Mouse (Mus musculus): ENCODE data around the gene Grk6.

Gene Grk6

DNA sequence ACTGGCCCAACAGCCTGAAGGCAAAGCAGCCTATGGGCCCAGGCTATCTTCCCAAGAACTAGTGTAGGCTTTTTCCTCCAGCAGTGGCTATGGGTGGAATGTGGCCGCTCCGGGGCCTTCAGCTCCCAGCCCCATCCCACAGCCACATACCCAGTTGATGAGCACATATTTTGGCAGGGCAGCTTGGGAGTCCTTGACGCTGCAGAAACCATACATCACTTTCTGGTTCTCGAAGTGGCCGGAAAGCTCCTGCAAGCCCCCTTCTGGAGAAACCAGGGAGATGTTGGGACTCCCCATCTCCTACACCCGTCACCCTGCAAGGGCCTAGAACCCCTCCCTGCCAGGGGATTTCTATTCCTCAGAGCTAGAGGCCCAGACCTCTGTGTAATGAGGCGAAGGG, 37.7 kb downstream of the Grk6 start:
- in situ Hi-C loops (cut with MboI; ENCODE audit: low sequenced_read_pairs): no loop called here

DNA sequence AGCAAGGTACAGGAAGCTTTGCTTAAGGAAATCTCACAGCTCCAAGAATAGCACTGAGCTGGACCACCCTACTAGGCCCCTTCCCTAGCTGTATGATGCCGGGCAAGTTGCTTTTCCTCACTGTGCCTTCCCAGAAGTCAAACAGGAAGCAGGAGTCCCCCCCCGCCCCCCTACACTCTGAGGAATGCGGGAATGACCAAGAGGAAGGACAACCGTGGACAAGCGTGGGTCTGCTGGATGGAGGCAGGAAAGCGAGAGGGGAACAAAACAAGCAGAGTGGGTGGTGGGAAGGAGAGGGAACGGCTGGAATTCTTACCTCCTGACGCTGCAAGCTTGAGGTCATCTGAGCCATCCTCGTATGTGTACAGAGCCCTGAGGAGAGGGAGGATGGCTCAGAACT, 38.2 kb downstream of the Grk6 start:
- in situ Hi-C loops (cut with MboI; ENCODE audit: low sequenced_read_pairs): no loop called here

DNA sequence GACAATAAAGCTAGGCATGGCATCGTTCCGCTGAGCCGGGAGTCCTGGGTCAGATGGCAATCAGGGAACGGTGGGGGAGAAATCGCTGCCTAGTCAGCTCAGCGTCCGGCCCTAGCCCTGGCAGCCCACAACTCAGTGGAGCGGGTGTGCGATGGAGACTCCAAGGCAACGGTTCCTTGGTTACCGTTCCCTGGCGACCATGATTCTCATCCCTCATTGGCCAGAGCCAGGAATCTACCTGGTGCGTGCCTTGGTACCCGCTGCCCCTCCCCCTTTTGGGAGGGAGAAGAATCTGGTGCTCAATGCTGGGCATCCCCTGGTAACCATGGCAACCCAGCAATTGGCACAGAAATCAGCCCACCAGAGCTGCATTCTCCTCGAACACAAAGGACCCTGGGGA, 38.7 kb downstream of the Grk6 start:
- in situ Hi-C loops (cut with MboI; ENCODE audit: low sequenced_read_pairs): no loop called here

GRCm38 (mm10) chr13:55484520-55485088, 39.7 kb downstream of the Grk6 start:
- in situ Hi-C loops (cut with MboI; ENCODE audit: low sequenced_read_pairs): no loop called here

DNA sequence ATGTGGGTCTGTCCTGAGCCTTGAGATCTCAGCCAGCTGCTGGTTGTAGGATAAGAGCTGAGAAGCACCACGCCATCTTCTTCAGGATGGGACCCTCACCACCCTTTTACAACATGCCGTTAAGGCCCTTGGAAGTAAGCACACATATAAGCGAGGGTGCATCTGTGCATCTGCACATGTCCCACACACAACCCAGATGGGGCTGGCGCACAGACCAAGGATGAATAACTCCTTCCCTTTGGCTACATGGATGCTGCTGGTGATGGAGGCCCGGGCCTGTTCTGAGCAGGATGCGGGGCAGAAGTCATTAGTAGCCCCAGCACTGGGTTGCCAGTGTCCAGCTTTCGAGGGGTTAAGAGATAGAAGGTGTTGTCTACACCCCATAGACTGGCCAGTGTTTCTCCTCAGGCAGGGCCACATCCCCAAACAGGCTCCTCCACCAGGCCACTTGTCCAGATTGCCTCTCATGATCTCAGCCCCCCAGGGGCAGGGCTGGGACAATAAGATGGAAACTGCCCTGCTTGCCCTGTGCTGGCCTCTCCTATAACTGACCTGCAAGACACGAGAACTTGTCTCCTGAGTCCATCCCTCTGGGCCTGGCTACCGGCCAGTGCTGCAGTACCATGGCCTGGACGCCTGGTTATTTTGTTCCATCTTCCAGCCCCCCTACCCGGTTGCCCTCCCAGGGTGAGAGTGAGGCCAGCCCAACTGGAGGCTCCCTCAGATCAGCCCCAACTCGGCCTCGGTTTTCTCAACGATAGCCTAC, 41.3 kb downstream of the Grk6 start:
- in situ Hi-C loops (cut with MboI; ENCODE audit: low sequenced_read_pairs): no loop called here

DNA sequence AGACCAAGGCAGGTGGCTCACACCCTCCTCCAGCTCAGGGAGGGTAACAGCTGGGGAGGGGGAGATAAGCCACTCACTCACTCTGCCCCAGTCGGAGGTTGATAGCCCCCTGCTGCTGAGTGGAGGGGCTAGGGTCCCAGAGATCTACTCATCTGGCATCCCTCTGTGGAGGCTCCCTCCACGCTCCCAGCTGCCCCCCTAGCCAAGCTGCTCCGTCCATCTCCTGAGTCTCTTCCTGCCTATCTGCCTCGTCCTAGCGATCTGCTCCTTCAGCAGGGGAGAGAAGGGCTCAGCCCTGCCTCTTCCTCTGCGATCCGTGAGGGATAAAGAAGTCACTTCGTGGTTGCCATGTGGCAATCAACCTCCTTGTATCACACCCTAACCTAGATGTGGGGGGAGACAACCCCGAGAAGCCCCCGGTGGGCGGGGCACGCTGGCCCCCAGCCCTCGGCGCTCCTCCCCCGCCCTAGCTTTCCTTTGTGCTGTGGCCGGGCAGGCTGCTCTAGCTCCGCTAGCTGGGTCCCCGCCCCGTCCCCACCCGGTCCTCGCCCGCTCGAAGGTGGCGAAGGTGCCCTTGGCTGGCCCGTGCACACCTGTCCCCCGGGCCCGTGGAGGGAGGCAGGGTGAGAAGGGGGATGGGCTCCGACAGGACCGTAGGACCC, 42.2 kb downstream of the Grk6 start:
- in situ Hi-C loops (cut with MboI; ENCODE audit: low sequenced_read_pairs): no loop called here

GRCm38 (mm10) chr13:55487578-55488498, 43.0 kb downstream of the Grk6 start, which contains the start of gene Dbn1:
Dbn1 (minus strand) TSS chr13:55488111.
- in situ Hi-C loops (cut with MboI; ENCODE audit: low sequenced_read_pairs): no loop called here

DNA sequence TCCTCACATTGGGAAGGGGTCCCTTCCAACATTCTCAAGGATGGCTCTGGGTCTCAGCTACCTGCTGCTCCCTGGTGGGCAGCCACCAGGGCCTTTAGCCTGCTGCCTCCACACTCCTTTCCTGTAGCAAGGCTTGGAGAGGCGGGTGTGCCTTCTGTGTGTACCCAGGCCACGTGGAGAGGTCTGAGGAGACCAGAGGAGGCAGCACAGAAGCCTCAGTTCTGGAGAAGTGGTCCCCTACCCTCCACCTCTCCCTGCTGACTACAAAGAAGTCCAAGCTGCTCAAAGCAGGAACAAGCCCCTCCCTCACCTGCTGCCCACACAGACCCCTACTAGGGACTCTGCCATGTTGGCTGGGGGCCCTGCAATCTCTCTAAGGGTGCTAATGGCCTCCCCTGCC, 49.4 kb downstream of the Grk6 start:
- in situ Hi-C loops (cut with MboI; ENCODE audit: low sequenced_read_pairs): no loop called here

GRCm38 (mm10) chr13:55494883-55495621, 50.2 kb downstream of the Grk6 start:
- in situ Hi-C loops (cut with MboI; ENCODE audit: low sequenced_read_pairs): no loop called here

DNA sequence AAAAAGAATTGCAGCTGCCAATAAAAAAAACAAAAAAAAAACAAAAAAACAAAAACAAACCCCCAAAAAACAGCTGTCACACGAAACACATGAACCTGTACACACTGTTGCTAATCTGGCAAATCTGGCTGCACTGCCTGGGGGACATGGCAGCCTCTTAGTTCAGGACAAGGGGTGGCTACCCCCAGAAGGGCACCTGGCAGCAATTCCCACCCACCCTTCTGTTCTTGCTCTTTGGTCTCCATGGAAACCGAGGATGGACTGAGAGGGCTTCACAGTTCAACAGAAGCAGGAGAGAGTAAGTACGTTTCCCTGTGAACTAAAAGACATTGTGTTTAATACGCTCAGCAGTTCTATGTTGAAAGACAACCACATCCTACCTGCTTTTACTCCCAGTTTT, 50.8 kb downstream of the Grk6 start:
- in situ Hi-C loops (cut with MboI; ENCODE audit: low sequenced_read_pairs): no loop called here

DNA sequence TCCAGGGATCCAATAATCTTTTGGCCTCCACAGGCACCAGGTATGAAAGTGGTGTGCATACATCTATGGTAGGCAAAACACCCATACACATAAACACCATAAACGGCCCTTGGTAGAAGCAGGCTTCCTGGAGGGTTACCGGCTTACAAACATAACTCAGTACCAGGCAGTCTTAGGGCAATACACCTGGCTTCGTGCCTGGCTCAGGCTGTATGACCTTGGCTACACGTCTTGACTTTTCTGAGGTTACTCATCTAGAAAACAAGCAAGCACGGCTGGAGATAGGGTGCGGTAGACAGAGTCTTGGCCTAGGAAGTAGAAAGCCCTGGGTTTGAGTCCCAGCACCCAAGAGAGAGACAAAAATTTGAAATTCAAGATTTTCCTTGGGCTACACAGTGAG, 51.8 kb downstream of the Grk6 start:
- in situ Hi-C loops (cut with MboI; ENCODE audit: low sequenced_read_pairs): no loop called here

DNA sequence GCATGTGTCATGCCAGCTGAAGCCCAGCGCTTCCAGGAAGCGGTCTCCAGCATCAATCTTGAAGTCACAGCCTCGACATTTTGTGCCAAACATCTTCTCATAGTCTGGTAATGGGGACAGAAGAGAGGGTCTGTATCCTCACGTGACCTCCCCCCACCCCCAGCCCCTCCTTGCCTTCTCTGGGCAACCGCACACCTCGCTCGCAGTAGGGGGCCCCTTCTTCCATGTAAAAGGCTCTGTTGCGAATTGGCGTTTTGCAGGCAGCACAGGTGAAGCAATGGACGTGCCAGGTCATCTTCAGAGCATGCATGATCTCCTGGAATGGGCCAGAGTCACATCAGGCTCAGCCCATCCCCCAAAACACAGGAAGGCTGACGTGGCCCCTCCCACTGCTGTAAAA, 54.0 kb downstream of the Grk6 start:
- in situ Hi-C loops (cut with MboI; ENCODE audit: low sequenced_read_pairs): no loop called here

DNA sequence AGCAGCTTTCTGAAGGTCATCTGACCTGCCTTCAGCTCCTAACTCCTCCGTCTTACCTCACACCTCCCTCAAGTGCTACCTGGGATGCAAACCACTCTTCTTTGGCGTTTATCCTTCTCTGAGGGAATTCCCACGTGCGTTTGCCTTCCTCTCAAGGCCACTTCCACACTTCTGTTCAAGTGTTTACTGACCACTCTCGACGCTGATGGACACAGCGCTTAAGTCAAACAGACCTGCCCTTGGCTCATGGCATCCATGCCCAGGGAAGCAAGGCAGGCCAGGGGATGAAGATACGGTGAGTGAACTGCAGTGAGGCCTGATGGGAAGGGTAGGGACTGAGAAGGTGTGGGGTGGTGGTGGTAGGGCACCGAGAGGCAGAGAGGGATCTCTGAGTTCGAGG, 55.7 kb downstream of the Grk6 start:
- in situ Hi-C loops (cut with MboI; ENCODE audit: low sequenced_read_pairs): no loop called here

GRCm38 (mm10) chr13:55502405-55502804, 57.5 kb downstream of the Grk6 start:
- in situ Hi-C loops (cut with MboI; ENCODE audit: low sequenced_read_pairs): no loop called here

DNA sequence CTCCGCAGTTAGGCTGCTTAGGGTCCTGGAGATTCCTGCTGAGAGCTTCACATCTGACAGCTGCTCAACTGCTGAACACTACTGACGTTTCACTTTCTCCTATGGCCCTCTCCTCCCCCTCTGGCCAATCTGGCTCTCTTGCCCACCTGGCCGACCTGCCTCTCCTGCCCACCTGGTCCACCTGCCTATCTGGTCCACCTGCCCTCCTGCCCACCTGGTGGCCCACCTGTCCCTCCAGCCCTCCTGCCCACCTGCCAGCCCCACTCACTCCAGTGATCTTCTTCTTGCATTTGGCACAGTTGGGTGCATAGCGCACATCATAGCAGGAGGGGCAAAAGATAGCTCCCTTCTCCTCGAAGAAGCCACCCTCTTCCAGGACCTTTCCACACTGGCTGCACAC, 59.5 kb downstream of the Grk6 start:
- in situ Hi-C loops (cut with MboI; ENCODE audit: low sequenced_read_pairs): no loop called here

GRCm38 (mm10) chr13:55505810-55506209, 60.9 kb downstream of the Grk6 start:
- in situ Hi-C loops (cut with MboI; ENCODE audit: low sequenced_read_pairs): no loop called here

GRCm38 (mm10) chr13:55506697-55507096, 61.8 kb downstream of the Grk6 start:
- in situ Hi-C loops (cut with MboI; ENCODE audit: low sequenced_read_pairs): no loop called here

DNA sequence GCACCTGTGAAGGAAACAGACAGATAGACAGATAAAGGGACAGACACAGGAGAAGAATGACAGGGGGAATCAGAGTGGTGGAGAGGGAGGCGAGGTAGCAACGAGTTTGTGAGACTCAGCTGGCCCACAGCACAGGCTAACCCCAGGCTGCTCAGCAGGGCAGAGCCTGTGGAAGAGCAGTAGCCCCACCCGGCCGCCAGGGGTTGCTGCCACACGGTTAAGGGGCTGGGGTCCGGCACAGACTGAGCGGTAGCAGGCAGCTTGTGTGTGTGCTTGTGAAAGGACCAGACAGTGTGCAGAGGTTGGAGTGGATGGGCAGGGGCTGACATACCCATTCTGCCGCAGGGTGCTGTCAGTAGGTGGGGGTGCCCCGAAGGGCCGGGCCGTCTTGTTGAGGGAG, 63.0 kb downstream of the Grk6 start:
- in situ Hi-C loops (cut with MboI; ENCODE audit: low sequenced_read_pairs): no loop called here

- in situ Hi-C loops (cut with MboI; ENCODE audit: low sequenced_read_pairs): no loop called here
These were observed 63.7 kb downstream of the Grk6 start for GRCm38 (mm10) chr13:55508531-55508930.

DNA sequence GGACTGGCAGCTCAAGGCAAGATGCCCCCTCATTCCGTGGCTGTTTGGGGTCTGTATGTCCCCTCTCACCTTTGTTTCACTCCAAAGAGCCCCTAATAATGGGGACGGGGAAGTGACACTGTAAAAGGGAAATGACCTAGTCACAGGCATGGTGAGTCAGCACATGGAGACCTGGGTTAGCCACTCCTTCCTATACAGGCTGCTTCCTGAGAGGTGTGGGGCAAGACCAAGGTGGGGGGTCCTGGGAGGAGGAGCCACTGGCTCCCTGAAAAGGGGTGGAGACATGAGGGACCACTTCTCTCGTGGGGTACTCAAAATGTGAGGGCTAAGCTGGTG, 65.4 kb downstream of the Grk6 start:
- in situ Hi-C loops (cut with MboI; ENCODE audit: low sequenced_read_pairs): no loop called here

All from CH12F3 (cell line).